Mouse (Mus musculus): ENCODE results near the gene Zdhhc13. TPM values are rescaled to one million over a fixed set of nuclear protein-coding genes. Genes with fewer than 3 reads are reported as not detected.

Gene Zdhhc13
- polyA plus RNA-seq, 1 experiment from 2014 or later, result 38.8 TPM

GRCm38 (mm10) chr7:48806587-48806986, 17.8 kb downstream of the Zdhhc13 start:
- Histone ChIP-seq H3K4me2 (ENCODE audit: low read length) (no peak overlapping the region), H3K9ac (ENCODE audit: low read depth, low read length) (no peak overlapping the region), H3K27me3 (ENCODE audit: control insufficient read depth, insufficient read depth, low read depth, low read length) (no peaks in the 10 kb centered on the region), H3K4me3 (ENCODE audit: low read depth, low read length) (no peak overlapping the region), H3K36me3 (ENCODE audit: control insufficient read depth, insufficient read depth, low read length) (peaks cover 30% of the 10 kb centered on the region), H3K27ac (ENCODE audit: low read length) (no peak overlapping the region), H3K9me3 (replicated peaks; ENCODE audit: control insufficient read depth, low read length, poor library complexity, severe bottlenecking) (no peaks in the 10 kb centered on the region), H3K4me1 (ENCODE audit: control insufficient read depth, insufficient read depth, low read length) (no peaks in the 10 kb centered on the region)
- ATAC-seq, result no peak
- 87% methylated on average over 4 of the region's 4 CpGs for WGBS

GRCm38 (mm10) chr7:48810652-48811051, 21.8 kb downstream of the Zdhhc13 start:
- WGBS, result 100% methylated on average over 1 of the region's 1 CpGs
- Histone ChIP-seq H3K9ac (ENCODE audit: low read depth, low read length) (no peak overlapping the region), H3K9me3 (replicated peaks; ENCODE audit: control insufficient read depth, low read length, poor library complexity, severe bottlenecking) (no peaks in the 10 kb centered on the region), H3K27ac (ENCODE audit: low read length) (no peak overlapping the region), H3K27me3 (ENCODE audit: control insufficient read depth, insufficient read depth, low read depth, low read length) (no peaks in the 10 kb centered on the region), H3K4me3 (ENCODE audit: low read depth, low read length) (no peak overlapping the region), H3K4me2 (ENCODE audit: low read length) (no peak overlapping the region), H3K36me3 (ENCODE audit: control insufficient read depth, insufficient read depth, low read length) (peaks cover 25% of the 10 kb centered on the region), H3K4me1 (ENCODE audit: control insufficient read depth, insufficient read depth, low read length) (no peaks in the 10 kb centered on the region)
- ATAC-seq, result no peak

- Histone ChIP-seq H3K4me2 (ENCODE audit: low read length) (no peak overlapping the region), H3K4me3 (ENCODE audit: low read depth, low read length) (no peak overlapping the region), H3K27ac (ENCODE audit: low read length) (no peak overlapping the region), H3K9ac (ENCODE audit: low read depth, low read length) (no peak overlapping the region), H3K27me3 (ENCODE audit: control insufficient read depth, insufficient read depth, low read depth, low read length) (no peaks in the 10 kb centered on the region), H3K4me1 (ENCODE audit: control insufficient read depth, insufficient read depth, low read length) (no peaks in the 10 kb centered on the region), H3K36me3 (ENCODE audit: control insufficient read depth, insufficient read depth, low read length) (peaks cover 22% of the 10 kb centered on the region), H3K9me3 (replicated peaks; ENCODE audit: control insufficient read depth, low read length, poor library complexity, severe bottlenecking) (no peaks in the 10 kb centered on the region)
- ATAC-seq, result no peak
Measured at GRCm38 (mm10) chr7:48812358-48812757, 23.6 kb downstream of the Zdhhc13 start.

GRCm38 (mm10) chr7:48813594-48813993, 24.8 kb downstream of the Zdhhc13 start:
- no peak overlapping the region for H3K4me3 ChIP-seq (ENCODE audit: low read depth, low read length)
- peaks cover 20% of the 10 kb centered on the region for H3K36me3 ChIP-seq (ENCODE audit: control insufficient read depth, insufficient read depth, low read length)
- no peak for ATAC-seq
- H3K4me1 ChIP-seq (ENCODE audit: control insufficient read depth, insufficient read depth, low read length), result no peaks in the 10 kb centered on the region
- 96% methylated on average over 1 of the region's 1 CpGs for WGBS
- no peaks in the 10 kb centered on the region for H3K27me3 ChIP-seq (ENCODE audit: control insufficient read depth, insufficient read depth, low read depth, low read length)
- no peaks in the 10 kb centered on the region for H3K9me3 ChIP-seq (replicated peaks; ENCODE audit: control insufficient read depth, low read length, poor library complexity, severe bottlenecking)
- H3K9ac ChIP-seq (ENCODE audit: low read depth, low read length), result no peak overlapping the region
- H3K4me2 ChIP-seq (ENCODE audit: low read length), result no peak overlapping the region
- no peak overlapping the region for H3K27ac ChIP-seq (ENCODE audit: low read length)

- no peak overlapping the region; the same call in 1 of the 2 replicates for H3K27ac ChIP-seq (ENCODE audit: low read length)
- H3K4me1 ChIP-seq (ENCODE audit: control insufficient read depth, insufficient read depth, low read length), result 0 out of 2 replicates have a peak, but pooled peaks cover 3% of the 10 kb centered on the region
- no peak overlapping the region for H3K4me2 ChIP-seq (ENCODE audit: low read length)
- H3K9ac ChIP-seq (ENCODE audit: low read depth, low read length), result no peak overlapping the region
- WGBS, result 42% methylated on average over 5 of the region's 5 CpGs
- ATAC-seq, result no peak
- H3K4me3 ChIP-seq (ENCODE audit: low read depth, low read length), result no peak overlapping the region
- H3K9me3 ChIP-seq (replicated peaks; ENCODE audit: control insufficient read depth, low read length, poor library complexity, severe bottlenecking), result no peaks in the 10 kb centered on the region
- H3K27me3 ChIP-seq (ENCODE audit: control insufficient read depth, insufficient read depth, low read depth, low read length), result no peaks in the 10 kb centered on the region; the same call in 1 of the 2 replicates
- peaks cover 49% of the 10 kb centered on the region for H3K36me3 ChIP-seq (ENCODE audit: control insufficient read depth, insufficient read depth, low read length)
Measured at GRCm38 (mm10) chr7:48821654-48822053, 32.9 kb downstream of the Zdhhc13 start.

- Histone ChIP-seq H3K27me3 (ENCODE audit: control insufficient read depth, insufficient read depth, low read depth, low read length) (no peaks in the 10 kb centered on the region; the same call in 1 of the 2 replicates), H3K4me2 (ENCODE audit: low read length) (no peak overlapping the region), H3K27ac (ENCODE audit: low read length) (no peak overlapping the region), H3K9ac (ENCODE audit: low read depth, low read length) (no peak overlapping the region), H3K9me3 (replicated peaks; ENCODE audit: control insufficient read depth, low read length, poor library complexity, severe bottlenecking) (no peaks in the 10 kb centered on the region), H3K4me3 (ENCODE audit: low read depth, low read length) (no peak overlapping the region), H3K4me1 (ENCODE audit: control insufficient read depth, insufficient read depth, low read length) (0 out of 2 replicates have a peak, but pooled peaks cover 3% of the 10 kb centered on the region), H3K36me3 (ENCODE audit: control insufficient read depth, insufficient read depth, low read length) (peaks cover 51% of the 10 kb centered on the region)
- WGBS, result 97% methylated on average over 3 of the region's 3 CpGs
- no peak for ATAC-seq
Measured at GRCm38 (mm10) chr7:48823621-48824020, 34.8 kb downstream of the Zdhhc13 start.

- H3K36me3 ChIP-seq (ENCODE audit: control insufficient read depth, insufficient read depth, low read length), result peaks cover 41% of the 10 kb centered on the region
- no peak overlapping the region for H3K9ac ChIP-seq (ENCODE audit: low read depth, low read length)
- no peaks in the 10 kb centered on the region for H3K9me3 ChIP-seq (replicated peaks; ENCODE audit: control insufficient read depth, low read length, poor library complexity, severe bottlenecking)
- H3K27ac ChIP-seq (ENCODE audit: low read length), result no peak overlapping the region
- WGBS, result 94% methylated on average over 1 of the region's 1 CpGs
- no peak for ATAC-seq
- H3K4me1 ChIP-seq (ENCODE audit: control insufficient read depth, insufficient read depth, low read length), result 0 out of 2 replicates have a peak, but pooled peaks cover 3% of the 10 kb centered on the region
- no peaks in the 10 kb centered on the region; the same call in 1 of the 2 replicates for H3K27me3 ChIP-seq (ENCODE audit: control insufficient read depth, insufficient read depth, low read depth, low read length)
- H3K4me3 ChIP-seq (ENCODE audit: low read depth, low read length), result no peak overlapping the region
- no peak overlapping the region for H3K4me2 ChIP-seq (ENCODE audit: low read length)
Measured at GRCm38 (mm10) chr7:48824671-48825070, 35.9 kb downstream of the Zdhhc13 start.

- no peak for ATAC-seq
- peaks cover 40% of the 10 kb centered on the region for H3K36me3 ChIP-seq (ENCODE audit: control insufficient read depth, insufficient read depth, low read length)
- 90% methylated on average over 6 of the region's 6 CpGs for WGBS
- 0 out of 2 replicates have a peak, but pooled peaks cover 3% of the 10 kb centered on the region for H3K4me1 ChIP-seq (ENCODE audit: control insufficient read depth, insufficient read depth, low read length)
- no peak overlapping the region for H3K4me2 ChIP-seq (ENCODE audit: low read length)
- H3K27ac ChIP-seq (ENCODE audit: low read length), result no peak overlapping the region
- no peaks in the 10 kb centered on the region; the same call in 1 of the 2 replicates for H3K27me3 ChIP-seq (ENCODE audit: control insufficient read depth, insufficient read depth, low read depth, low read length)
- no peak overlapping the region for H3K4me3 ChIP-seq (ENCODE audit: low read depth, low read length)
- H3K9ac ChIP-seq (ENCODE audit: low read depth, low read length), result no peak overlapping the region
- H3K9me3 ChIP-seq (replicated peaks; ENCODE audit: control insufficient read depth, low read length, poor library complexity, severe bottlenecking), result no peaks in the 10 kb centered on the region
Measured at GRCm38 (mm10) chr7:48825170-48825569, 36.4 kb downstream of the Zdhhc13 start.

GRCm38 (mm10) chr7:48829177-48829910, 40.5 kb downstream of the Zdhhc13 start:
- no peaks in the 10 kb centered on the region for H3K4me1 ChIP-seq (ENCODE audit: control insufficient read depth, insufficient read depth, low read length)
- no peak overlapping the region for H3K4me2 ChIP-seq (ENCODE audit: low read length)
- no peak for ATAC-seq
- peaks cover 27% of the 10 kb centered on the region for H3K36me3 ChIP-seq (ENCODE audit: control insufficient read depth, insufficient read depth, low read length)
- H3K9me3 ChIP-seq (replicated peaks; ENCODE audit: control insufficient read depth, low read length, poor library complexity, severe bottlenecking), result no peaks in the 10 kb centered on the region
- peaks cover 8% of the 10 kb centered on the region for H3K27me3 ChIP-seq (ENCODE audit: control insufficient read depth, insufficient read depth, low read depth, low read length)
- H3K4me3 ChIP-seq (ENCODE audit: low read depth, low read length), result no peak overlapping the region
- WGBS, result 91% methylated on average over 5 of the region's 5 CpGs
- no peak overlapping the region for H3K9ac ChIP-seq (ENCODE audit: low read depth, low read length)
- no peak overlapping the region for H3K27ac ChIP-seq (ENCODE audit: low read length)
